Mouse (Mus musculus) kidney, postnatal 0 days (tissue): ENCODE results near the gene Tex2. TPM values are rescaled to one million over a fixed set of nuclear protein-coding genes. Genes with fewer than 3 reads are reported as not detected.
A peak's percentile ranks its signal among the peaks of the same experiment; 100 is the strongest.
"Not testable (repeated sequence)": the region's sequence is repeated elsewhere in the genome, so short reads cannot be mapped to it uniquely, and the experiment has no call there.

Source experiments
- ATAC-seq: fragments of 200-750 bp; cut with Nextera tagmentation; replicated peaks from 2 replicates; pipeline ENCODE4 v1.8.0; 2017; ENCODE audit warnings: low read depth, moderate number of reproducible peaks, moderate TSS enrichment, moderate library complexity; ENCODE audit not compliant: low FRiP score
- DNase-seq: peaks from one replicate; pipeline ENCODE4 v3.0.0-alpha.2; 2016; ENCODE audit warnings: low spot score
- H3K27ac ChIP-seq: fragments of 300-500 bp; sonication (generic); 2 replicates; pipeline ENCODE4 v1.5.1; 2014; ENCODE audit warnings: mild to moderate bottlenecking
- H3K27me3 ChIP-seq: fragments of 300-500 bp; sonication (generic); 2 replicates; pipeline ENCODE4 v1.6.1; 2014; ENCODE audit warnings: low read length, mixed read lengths; ENCODE audit not compliant: insufficient read depth
- H3K36me3 ChIP-seq: fragments of 300-500 bp; sonication (generic); 2 replicates; pipeline ENCODE4 v1.6.1; 2014; ENCODE audit warnings: low read length, mixed read lengths; ENCODE audit not compliant: insufficient read depth
- H3K4me1 ChIP-seq: fragments of 300-500 bp; sonication (generic); replicated peaks from 2 replicates; pipeline ENCODE4 v1.6.1; 2014; ENCODE audit warnings: antibody characterized with exemption, low read length, mixed read lengths; ENCODE audit not compliant: insufficient read depth
- H3K4me2 ChIP-seq: fragments of 300-500 bp; sonication (generic); 2 replicates; pipeline ENCODE4 v1.6.1; 2014; ENCODE audit warnings: mild to moderate bottlenecking, low read length, moderate library complexity, mixed read lengths
- H3K4me3 ChIP-seq: fragments of 300-500 bp; sonication (generic); replicated peaks from 2 replicates; pipeline ENCODE4 v1.5.1; 2014; ENCODE audit warnings: low read depth, low read length
- H3K9ac ChIP-seq: fragments of 300-500 bp; sonication (generic); 2 replicates; pipeline ENCODE4 v1.6.1; 2014; ENCODE audit warnings: low read depth, low read length
- H3K9me3 ChIP-seq: fragments of 300-500 bp; sonication (generic); replicated peaks from 2 replicates; pipeline ENCODE4 v1.6.1; 2016; ENCODE audit warnings: low read length, inconsistent platforms, mixed read lengths
- CTCF ChIP-seq: IDR thresholded peaks from 2 replicates; pipeline ENCODE4 v1.5.1; 2016; ENCODE audit warnings: antibody characterized with exemption, low read depth, mild to moderate bottlenecking, moderate library complexity
- WGBS: fragments of 180-500 bp; shearing (Covaris S2); extraction: QIAGEN DNeasy Blood & Tissue Kit; methylation state at CpG from one replicate; pipeline ENCODE4 v1.1.7; 2014; 5-methylcytosine and 5-hydroxymethylcytosine counted together
- polyA plus RNA-seq: library from polyadenylated mRNA; unstranded; fragments of >200 nt; fragmentation: Nextera tagmentation; extraction: Ambion mirVana; gene quantifications from 2 replicates; pipeline ENCODE4 v1.2.1, GENCODE M21; 2015

Gene Tex2
- polyA plus RNA-seq, result 8.4 and 9.0 TPM in 2 replicates

DNA sequence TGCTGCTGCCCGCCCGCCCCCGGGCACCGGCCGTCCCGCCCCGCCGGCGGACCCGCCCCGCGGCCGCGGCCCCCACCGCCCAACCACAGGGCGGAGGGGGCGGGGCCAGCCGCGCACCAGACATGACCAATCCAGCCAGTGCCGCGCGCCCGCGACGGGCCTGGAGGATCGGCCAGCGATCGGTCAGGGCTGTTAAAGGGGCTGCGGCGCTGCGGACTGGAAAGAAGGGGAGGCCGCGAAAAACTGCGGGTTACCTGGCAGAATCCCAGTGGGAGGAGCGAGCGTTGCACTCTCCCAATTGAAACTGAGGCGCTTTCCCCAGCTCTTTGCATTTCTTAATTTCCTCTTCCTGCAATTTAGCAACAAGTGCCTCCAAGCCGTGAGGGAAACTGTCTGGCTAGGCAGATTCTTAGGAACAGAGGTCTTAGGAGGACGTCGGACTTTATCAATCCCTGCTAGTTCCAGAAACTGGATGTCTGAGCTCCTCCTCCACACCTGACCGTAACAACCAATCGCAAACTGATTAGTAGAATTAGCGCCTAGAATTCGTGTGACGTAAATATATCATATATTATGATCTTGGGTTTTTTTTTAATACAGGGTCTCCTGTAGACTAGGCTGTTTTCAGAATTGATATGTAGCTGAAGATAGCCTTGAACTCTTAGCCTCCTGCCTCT lies at the start of gene Tex2:
Gene Tex2 (minus strand): TSS at position 463 of the 677 bp plus-strand sequence.
- TF ChIP-seq CTCF, result peak; percentile 8; the same call in 1 of the 2 replicates
- Histone ChIP-seq H3K27me3 (no peaks in the 10 kb centered on the region), H3K36me3 (no peaks in the 10 kb centered on the region), H3K9ac (peak within 1 kb of the TSS; percentile 86), H3K9me3 (no peaks in the 10 kb centered on the region), H3K4me2 (peak within 1 kb of the TSS; percentile 76), H3K4me1 (peaks cover 8% of the 10 kb centered on the region; the same call in 1 of the 2 replicates), H3K27ac (peak within 1 kb of the TSS; percentile 85), H3K4me3 (peak within 1 kb of the TSS; percentile 73)
- ATAC-seq (peak; percentile 98), DNase-seq (peak; percentile 98)
- WGBS, result under 1% methylated on average over 43 of the region's 45 CpGs

DNA sequence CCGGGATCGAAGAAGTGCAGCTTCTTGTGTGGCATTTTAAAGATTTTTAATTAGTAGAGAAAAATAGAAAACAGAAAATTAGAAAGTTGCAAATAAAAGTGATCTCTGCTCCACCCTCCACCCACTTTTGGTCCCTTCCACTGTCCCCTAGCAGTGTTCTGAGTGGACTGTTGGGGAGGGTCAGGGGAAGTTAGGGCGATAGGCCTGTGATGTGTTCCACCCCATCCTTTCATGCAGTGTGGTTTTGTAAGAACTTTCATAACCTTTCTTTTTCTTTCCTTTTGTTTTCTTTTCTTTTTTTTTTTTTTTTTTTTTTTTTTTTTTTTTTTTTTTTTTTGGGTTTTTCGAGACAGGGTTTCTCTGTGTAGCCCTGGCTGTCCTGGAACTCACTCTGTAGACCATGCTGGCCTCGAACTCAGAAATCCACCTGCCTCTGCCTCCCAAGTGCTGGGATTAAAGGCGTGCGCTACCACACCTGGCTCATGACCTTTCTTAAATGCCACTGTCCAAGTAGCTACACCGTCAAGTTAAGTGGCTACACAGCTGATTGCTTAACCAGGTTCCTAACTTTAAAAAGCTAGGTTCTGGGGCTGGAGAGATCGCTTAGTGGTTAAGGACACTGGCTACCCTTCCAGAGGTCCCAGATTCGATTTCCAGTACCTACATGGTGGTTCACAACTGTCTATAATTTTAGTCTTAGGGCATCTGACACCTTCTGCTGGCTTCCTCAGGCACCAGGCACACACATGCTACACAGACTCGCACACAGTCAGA lies 49.6 kb upstream of the Tex2 start:
- TF ChIP-seq CTCF, result no peak
- no peak overlapping the region for H3K27ac ChIP-seq
- no peak overlapping the region for H3K4me2 ChIP-seq
- ATAC-seq (no peak), DNase-seq (no peak)
- H3K4me3 ChIP-seq, result no peak overlapping the region
- H3K9me3 ChIP-seq, result no peaks in the 10 kb centered on the region
- peaks cover 15% of the 10 kb centered on the region for H3K4me1 ChIP-seq
- 84% methylated on average over 10 of the region's 11 CpGs for WGBS
- no peak overlapping the region for H3K9ac ChIP-seq
- no peaks in the 10 kb centered on the region for H3K36me3 ChIP-seq
- no peaks in the 10 kb centered on the region for H3K27me3 ChIP-seq

DNA sequence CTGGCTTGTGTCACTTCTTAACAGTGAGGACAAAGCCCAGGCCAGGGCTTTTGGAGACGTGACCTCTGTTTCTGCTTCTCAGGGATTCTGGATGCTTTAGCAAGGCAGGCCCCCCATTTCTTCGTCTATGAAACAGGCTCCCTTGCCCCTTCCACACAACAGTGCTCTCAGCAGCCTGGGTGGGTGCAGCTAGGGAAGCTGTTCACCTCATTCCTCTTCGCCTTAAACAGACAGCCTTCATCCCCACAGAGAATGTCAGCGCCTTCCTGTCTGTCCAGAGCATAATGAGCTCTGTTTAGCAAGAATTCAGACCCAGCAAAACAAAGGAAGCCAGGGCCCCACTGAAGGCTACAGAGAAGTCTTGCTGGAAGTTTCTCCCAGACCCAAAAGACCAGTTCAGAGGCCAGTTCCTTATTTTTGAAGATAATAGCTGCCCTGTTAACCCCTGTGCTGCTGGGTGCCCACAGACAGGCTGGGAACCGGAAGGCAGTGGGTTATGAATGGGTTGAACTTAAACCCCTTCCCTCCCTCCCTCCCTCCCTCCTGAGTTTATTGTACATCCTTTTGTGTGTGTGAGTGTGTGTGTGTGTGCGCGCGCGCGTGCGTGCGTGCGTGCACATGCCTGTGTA lies 47.3 kb upstream of the Tex2 start:
- Histone ChIP-seq H3K9ac (no peak overlapping the region), H3K36me3 (no peaks in the 10 kb centered on the region), H3K9me3 (no peaks in the 10 kb centered on the region), H3K27ac (peak overlapping the region; percentile 85), H3K4me2 (no peak overlapping the region), H3K27me3 (no peaks in the 10 kb centered on the region), H3K4me1 (peaks cover 15% of the 10 kb centered on the region), H3K4me3 (no peak overlapping the region)
- 57% methylated on average over 13 of the region's 13 CpGs for WGBS
- peak; percentile 65 for DNase-seq
- ATAC-seq, result no peak
- no peak for TF ChIP-seq CTCF

DNA sequence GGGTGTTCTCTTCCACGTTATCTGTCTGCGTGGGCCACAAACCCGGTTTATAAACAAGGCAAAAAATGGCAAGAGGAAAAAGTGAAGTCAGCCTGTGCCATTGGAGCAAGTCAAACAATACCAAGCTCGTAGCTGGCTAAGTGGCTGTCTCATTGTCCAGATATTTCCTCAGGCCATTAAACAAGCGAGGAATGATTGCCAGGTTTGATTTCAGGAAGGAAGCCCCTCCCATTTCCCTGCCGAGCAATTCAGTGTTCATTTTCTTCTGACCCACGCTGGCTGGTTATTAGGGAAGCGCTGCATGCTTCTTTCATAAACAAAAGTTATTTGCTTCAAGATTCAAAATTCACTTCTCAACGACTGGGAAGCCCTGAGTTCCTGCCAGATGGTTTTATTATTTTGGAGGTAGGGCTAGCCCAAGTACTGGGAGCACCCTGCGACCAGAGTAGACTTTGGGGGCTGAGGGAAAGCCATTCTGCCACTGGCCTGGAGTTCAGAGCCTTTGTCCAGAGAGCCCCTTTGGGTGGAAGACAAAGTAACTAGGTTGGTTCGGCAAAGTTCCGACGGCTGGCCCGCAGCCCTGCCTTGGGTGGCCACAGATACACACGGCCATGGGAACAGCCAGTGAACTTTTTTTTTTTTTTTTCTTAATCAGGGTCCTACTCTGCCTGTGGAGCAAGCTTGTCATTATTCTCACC lies 46.5 kb upstream of the Tex2 start:
- Histone ChIP-seq H3K27me3 (no peaks in the 10 kb centered on the region), H3K27ac (peak overlapping the region; percentile 85), H3K4me1 (peaks cover 15% of the 10 kb centered on the region), H3K4me2 (no peak overlapping the region), H3K36me3 (no peaks in the 10 kb centered on the region), H3K4me3 (no peak overlapping the region), H3K9me3 (no peaks in the 10 kb centered on the region), H3K9ac (0 out of 2 replicates have a peak overlapping the region, but pooled peaks have one; percentile 5)
- ATAC-seq (no peak), DNase-seq (peak; percentile 88)
- TF ChIP-seq CTCF, result no peak
- WGBS, result 33% methylated on average over 15 of the region's 15 CpGs

DNA sequence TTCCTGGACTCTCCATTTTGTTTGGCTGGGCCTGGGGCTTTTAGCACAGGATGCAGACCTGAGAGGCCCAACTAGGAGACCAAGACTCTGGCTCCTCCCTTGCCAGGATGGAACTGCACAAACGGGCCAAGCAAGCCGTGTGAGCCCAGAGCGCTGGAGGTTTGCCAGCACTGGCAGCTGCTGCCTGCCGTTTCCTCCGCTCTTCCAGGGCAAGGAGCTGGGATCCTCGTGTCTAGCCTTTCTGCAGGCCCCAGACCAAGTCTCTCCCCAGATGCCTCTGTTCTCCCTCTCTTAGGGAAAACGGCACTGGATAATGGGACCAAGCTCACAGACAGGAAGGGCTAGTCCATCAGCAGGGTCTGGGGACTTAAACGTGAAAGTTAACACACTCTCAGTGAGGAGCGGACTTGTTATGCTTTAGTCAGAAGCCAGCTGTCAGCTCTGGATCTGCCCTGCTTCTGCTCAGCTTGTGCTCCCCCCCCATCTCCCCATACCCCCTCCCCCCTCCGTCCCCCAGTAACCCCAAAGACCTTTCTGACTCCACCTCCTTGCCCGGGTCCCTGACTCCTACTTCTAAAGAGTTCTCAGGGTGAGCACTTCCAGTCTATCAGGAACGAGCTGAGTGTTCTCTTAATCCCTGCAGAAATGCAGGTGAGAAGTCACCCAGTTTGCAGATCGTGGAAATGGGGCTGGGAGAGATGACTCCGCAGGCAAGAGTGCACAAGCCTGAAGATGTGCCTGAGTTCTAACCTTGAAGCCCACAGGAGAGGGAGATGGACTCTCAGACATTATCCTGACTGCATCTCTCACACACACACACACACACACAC lies 45.0 kb upstream of the Tex2 start:
- peaks cover 15% of the 10 kb centered on the region for H3K4me1 ChIP-seq
- H3K27ac ChIP-seq, result peak overlapping the region; percentile 85
- H3K9ac ChIP-seq, result peak overlapping the region; percentile 36
- WGBS, result 11% methylated on average over 14 of the region's 14 CpGs
- DNase-seq (peak; percentile 76), ATAC-seq (peak; percentile 64; the same call in 1 of the 2 replicates)
- no peak overlapping the region for H3K4me3 ChIP-seq
- no peaks in the 10 kb centered on the region for H3K9me3 ChIP-seq
- no peaks in the 10 kb centered on the region for H3K36me3 ChIP-seq
- no peaks in the 10 kb centered on the region for H3K27me3 ChIP-seq
- TF ChIP-seq CTCF, result no peak
- no peak overlapping the region for H3K4me2 ChIP-seq

DNA sequence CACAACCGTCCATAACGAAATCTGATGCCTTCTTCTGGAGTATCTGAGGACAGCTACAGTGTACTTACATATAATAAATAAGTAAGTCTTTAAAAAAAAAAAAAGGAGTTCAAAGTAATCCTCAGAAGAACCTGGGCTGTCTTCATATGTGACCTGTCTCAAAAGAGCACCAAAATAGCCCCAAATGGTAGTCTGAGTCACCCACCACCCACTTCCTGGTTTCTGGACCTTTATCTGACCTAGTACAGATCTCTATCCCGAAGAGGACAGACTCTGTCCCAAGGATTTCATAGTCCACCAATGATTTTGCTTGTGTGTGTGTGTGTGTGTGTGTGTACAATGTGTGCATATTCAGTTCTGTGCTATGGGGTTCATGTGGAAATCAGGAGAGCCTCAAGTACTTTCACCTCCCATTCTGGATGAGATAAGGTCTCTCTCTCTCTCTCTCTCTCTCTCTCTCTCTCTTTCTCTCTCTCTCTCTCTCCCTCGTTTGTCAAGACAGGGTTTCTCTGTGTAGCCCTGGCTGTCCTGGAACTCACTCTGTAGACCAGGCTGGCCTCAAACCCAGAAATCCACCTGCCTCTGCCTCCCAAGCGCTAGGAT lies 43.8 kb upstream of the Tex2 start:
- H3K9ac ChIP-seq, H3K4me3 ChIP-seq, DNase-seq, H3K27ac ChIP-seq, H3K36me3 ChIP-seq, H3K4me2 ChIP-seq, ATAC-seq, H3K27me3 ChIP-seq, H3K9me3 ChIP-seq: not testable (repeated sequence)
- WGBS, result 86% methylated on average over 5 of the region's 5 CpGs
- H3K4me1 ChIP-seq, result peaks cover 15% of the 10 kb centered on the region
